Mouse (Mus musculus): Measurements from ENCODE around the gene Nudcd3. TPM values are rescaled to one million over a fixed set of nuclear protein-coding genes. Genes with fewer than 3 reads are reported as not detected.

Gene Nudcd3
- polyA plus RNA-seq, 1 experiment from 2014 or later: 39.0 TPM

DNA sequence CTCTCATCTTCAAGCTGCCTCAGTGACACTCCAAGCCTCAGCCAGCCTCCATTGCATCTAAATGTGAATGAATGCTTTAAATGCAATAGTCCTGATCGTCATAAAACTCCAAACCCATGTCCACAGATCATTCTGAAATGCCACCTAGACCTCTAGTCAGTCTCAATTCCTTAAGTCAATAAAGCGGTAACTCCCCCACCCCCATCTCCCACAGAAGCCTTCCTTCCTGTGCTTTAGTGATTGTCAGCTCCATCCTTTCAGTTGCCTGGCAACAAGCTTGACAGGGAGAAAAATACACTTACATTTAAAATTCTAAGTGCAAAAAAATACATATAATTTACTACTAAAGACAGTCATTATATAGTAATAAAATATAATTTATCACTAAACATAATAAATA, 17.0 kb downstream of the Nudcd3 start:
- Histone ChIP-seq H3K9ac (ENCODE audit: low read length) (no peak overlapping the region), H3K9me3 (replicated peaks; ENCODE audit: control insufficient read depth, low read length) (no peaks in the 10 kb centered on the region), H3K4me3 (replicated peaks; ENCODE audit: low read length) (no peak overlapping the region), H3K4me2 (ENCODE audit: low read depth, low read length) (no peak overlapping the region), H3K36me3 (ENCODE audit: control insufficient read depth, insufficient read depth, low read length) (no peaks in the 10 kb centered on the region), H3K27me3 (ENCODE audit: control insufficient read depth, insufficient read depth, low read length) (no peaks in the 10 kb centered on the region), H3K4me1 (ENCODE audit: control insufficient read depth, insufficient read depth, low read length) (peaks cover 18% of the 10 kb centered on the region), H3K27ac (ENCODE audit: low read length) (no peak overlapping the region)
- no peak for ATAC-seq (ENCODE audit: insufficient read depth, low FRiP score)
- 81% methylated on average over 2 of the region's 2 CpGs for WGBS

DNA sequence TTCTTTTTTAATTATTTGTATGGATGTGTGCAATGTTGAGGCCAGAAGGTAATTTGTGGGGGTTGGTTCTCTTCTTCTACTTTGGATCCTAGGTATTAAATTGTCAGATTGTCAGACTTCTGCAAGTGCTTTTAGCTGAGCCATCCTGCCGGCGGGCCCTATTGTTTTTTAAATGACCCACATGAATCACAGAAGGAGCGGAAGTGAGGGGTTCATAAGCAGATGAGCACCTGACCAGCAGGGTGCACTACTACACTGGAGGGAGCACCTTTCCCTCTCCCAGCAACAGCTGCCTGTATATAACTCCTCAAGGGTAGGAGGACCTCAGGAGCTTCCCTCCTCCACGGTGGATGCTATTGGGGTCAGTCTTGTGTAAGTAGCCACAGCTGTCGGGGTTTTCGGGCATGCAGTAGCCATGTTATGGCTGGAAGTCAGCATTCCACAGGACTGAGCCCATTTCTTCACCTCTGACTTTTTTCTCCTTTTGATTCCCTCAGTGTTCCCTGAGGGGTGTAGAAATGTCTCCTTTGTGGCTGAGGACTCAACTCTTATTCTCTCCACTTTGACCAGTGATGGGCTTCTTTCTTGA, 19.3 kb downstream of the Nudcd3 start:
- H3K27me3 ChIP-seq (ENCODE audit: control insufficient read depth, insufficient read depth, low read length): no peaks in the 10 kb centered on the region
- no peak for ATAC-seq (ENCODE audit: insufficient read depth, low FRiP score)
- no peaks in the 10 kb centered on the region for H3K36me3 ChIP-seq (ENCODE audit: control insufficient read depth, insufficient read depth, low read length)
- no peaks in the 10 kb centered on the region for H3K9me3 ChIP-seq (replicated peaks; ENCODE audit: control insufficient read depth, low read length)
- 55% methylated on average over 6 of the region's 6 CpGs for WGBS
- no peak overlapping the region for H3K9ac ChIP-seq (ENCODE audit: low read length)
- H3K27ac ChIP-seq (ENCODE audit: low read length): no peak overlapping the region
- H3K4me2 ChIP-seq (ENCODE audit: low read depth, low read length): no peak overlapping the region
- H3K4me1 ChIP-seq (ENCODE audit: control insufficient read depth, insufficient read depth, low read length): peaks cover 18% of the 10 kb centered on the region
- H3K4me3 ChIP-seq (replicated peaks; ENCODE audit: low read length): no peak overlapping the region

DNA sequence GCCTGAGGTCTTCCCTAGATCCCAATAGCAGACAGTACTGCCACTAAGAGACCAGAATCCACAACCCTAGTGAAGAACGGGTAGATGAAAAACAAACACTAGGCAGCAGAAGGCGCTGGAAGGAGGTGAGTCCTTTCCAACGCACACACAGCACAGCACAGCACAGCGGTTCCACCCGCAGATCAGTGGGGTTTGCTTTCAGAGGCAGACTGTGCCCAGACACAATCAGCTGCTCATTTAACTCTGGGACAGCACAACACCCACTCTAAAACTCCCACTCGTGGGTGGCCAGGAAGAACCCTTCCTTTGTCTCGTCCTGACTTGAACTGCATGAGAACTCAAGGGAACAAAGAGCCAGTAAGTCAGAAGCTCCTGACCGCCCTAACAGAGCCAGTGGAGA, 21.0 kb downstream of the Nudcd3 start:
- Histone ChIP-seq H3K36me3 (ENCODE audit: control insufficient read depth, insufficient read depth, low read length) (no peaks in the 10 kb centered on the region), H3K4me1 (ENCODE audit: control insufficient read depth, insufficient read depth, low read length) (peaks cover 20% of the 10 kb centered on the region), H3K27me3 (ENCODE audit: control insufficient read depth, insufficient read depth, low read length) (no peaks in the 10 kb centered on the region), H3K4me3 (replicated peaks; ENCODE audit: low read length) (no peak overlapping the region), H3K9me3 (replicated peaks; ENCODE audit: control insufficient read depth, low read length) (no peaks in the 10 kb centered on the region), H3K9ac (ENCODE audit: low read length) (peak overlapping the region; percentile 29; the same call in 1 of the 2 replicates), H3K27ac (ENCODE audit: low read length) (no peak overlapping the region; the same call in 1 of the 2 replicates), H3K4me2 (ENCODE audit: low read depth, low read length) (no peak overlapping the region)
- WGBS: 20% methylated on average over 8 of the region's 8 CpGs
- no peak for ATAC-seq (ENCODE audit: insufficient read depth, low FRiP score)

DNA sequence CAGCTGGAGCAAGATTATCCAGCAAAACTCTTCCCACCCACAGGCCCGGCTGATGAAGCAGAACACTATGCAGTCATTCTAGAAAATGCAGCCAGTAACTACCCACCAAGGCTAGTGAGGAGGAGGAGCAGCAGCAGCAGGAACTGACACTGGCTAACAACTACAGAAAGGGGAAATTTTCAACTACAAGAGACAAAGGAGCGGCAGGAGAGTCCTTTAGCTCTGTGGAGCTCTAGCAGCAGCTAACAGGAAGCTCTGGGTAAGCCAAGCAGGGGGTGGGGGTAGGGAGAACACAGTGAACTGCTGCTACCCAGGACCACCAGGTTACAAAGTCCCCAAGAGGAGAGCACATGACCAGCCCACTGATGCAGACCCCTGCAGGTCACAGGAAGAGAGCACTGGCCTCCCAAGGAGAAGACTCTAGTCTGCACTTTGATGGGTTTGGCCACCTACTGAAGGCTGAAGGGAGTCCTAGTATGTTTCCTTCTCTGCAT, 21.5 kb downstream of the Nudcd3 start:
- no peak overlapping the region for H3K4me3 ChIP-seq (replicated peaks; ENCODE audit: low read length)
- no peak overlapping the region; the same call in 1 of the 2 replicates for H3K27ac ChIP-seq (ENCODE audit: low read length)
- peaks cover 16% of the 10 kb centered on the region for H3K4me1 ChIP-seq (ENCODE audit: control insufficient read depth, insufficient read depth, low read length)
- no peaks in the 10 kb centered on the region for H3K36me3 ChIP-seq (ENCODE audit: control insufficient read depth, insufficient read depth, low read length)
- H3K4me2 ChIP-seq (ENCODE audit: low read depth, low read length): no peak overlapping the region
- no peaks in the 10 kb centered on the region for H3K27me3 ChIP-seq (ENCODE audit: control insufficient read depth, insufficient read depth, low read length)
- WGBS: 32% methylated on average over 2 of the region's 2 CpGs
- H3K9me3 ChIP-seq (replicated peaks; ENCODE audit: control insufficient read depth, low read length): no peaks in the 10 kb centered on the region
- no peak overlapping the region for H3K9ac ChIP-seq (ENCODE audit: low read length)
- ATAC-seq (ENCODE audit: insufficient read depth, low FRiP score): no peak

DNA sequence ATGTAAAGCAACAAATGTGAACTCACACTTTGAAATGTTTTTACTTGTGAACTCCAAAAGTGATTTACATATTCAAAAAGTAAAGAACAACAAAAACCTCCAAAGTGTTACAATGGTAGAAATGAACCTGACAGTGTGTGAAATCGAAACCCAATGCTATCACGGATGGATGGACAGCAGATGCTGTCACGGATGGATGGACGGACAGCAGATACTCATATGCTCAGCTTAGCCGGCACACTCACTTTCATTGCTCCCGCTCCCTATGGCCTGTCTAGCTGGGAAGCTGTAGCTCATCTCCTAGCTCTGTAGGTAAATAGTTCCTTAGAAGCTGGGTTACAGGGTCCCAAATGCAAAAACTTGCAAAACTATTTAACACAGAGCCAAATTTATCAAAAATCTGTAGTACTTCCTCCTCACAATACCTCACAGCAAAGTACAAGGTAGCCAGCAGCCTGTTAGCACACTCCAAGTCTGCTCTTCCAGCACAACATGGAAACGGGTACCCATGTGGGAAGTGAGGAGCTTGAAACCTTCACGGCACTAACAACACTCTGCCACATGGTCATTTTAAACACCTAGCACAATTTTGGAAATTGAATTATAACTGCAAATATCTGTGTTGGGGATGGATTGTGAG, 22.3 kb downstream of the Nudcd3 start:
- no peak overlapping the region for H3K27ac ChIP-seq (ENCODE audit: low read length)

DNA sequence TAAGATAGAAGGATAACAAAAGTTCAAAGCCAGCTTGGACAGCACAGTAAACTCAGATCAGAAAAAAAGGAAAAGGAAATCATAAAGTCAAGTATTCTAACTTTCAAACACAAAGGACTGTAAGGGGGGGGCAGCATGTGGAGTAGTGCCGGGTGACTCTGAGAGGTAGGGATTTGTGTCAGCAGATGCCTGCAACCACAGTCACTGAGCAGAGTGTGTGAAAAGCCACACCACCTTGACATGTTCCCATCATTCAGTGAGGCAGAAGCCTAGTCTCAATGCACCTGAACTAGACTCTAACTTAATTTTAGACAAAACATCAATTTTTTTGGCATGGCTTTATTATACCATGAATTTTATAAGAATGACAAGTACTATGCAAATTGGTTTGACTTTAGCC, 24.7 kb downstream of the Nudcd3 start:
- no peak overlapping the region for H3K4me3 ChIP-seq (replicated peaks; ENCODE audit: low read length)
- H3K9me3 ChIP-seq (replicated peaks; ENCODE audit: control insufficient read depth, low read length): no peaks in the 10 kb centered on the region
- 33% methylated on average over 1 of the region's 1 CpGs for WGBS
- no peaks in the 10 kb centered on the region for H3K36me3 ChIP-seq (ENCODE audit: control insufficient read depth, insufficient read depth, low read length)
- ATAC-seq (ENCODE audit: insufficient read depth, low FRiP score): no peak
- H3K9ac ChIP-seq (ENCODE audit: low read length): no peak overlapping the region
- H3K4me2 ChIP-seq (ENCODE audit: low read depth, low read length): no peak overlapping the region
- H3K4me1 ChIP-seq (ENCODE audit: control insufficient read depth, insufficient read depth, low read length): peaks cover 16% of the 10 kb centered on the region
- H3K27ac ChIP-seq (ENCODE audit: low read length): no peak overlapping the region
- H3K27me3 ChIP-seq (ENCODE audit: control insufficient read depth, insufficient read depth, low read length): no peaks in the 10 kb centered on the region

More for the DNA sequence above, 22.3 kb downstream of the Nudcd3 start:
- ATAC-seq (ENCODE audit: insufficient read depth, low FRiP score): no peak
- H3K9ac ChIP-seq (ENCODE audit: low read length): no peak overlapping the region
- H3K36me3 ChIP-seq (ENCODE audit: control insufficient read depth, insufficient read depth, low read length): no peaks in the 10 kb centered on the region
- no peaks in the 10 kb centered on the region for H3K9me3 ChIP-seq (replicated peaks; ENCODE audit: control insufficient read depth, low read length)
- no peak overlapping the region for H3K4me2 ChIP-seq (ENCODE audit: low read depth, low read length)
- H3K27me3 ChIP-seq (ENCODE audit: control insufficient read depth, insufficient read depth, low read length): no peaks in the 10 kb centered on the region
- 84% methylated on average over 8 of the region's 8 CpGs for WGBS
- H3K4me3 ChIP-seq (replicated peaks; ENCODE audit: low read length): no peak overlapping the region
- peaks cover 16% of the 10 kb centered on the region for H3K4me1 ChIP-seq (ENCODE audit: control insufficient read depth, insufficient read depth, low read length)

DNA sequence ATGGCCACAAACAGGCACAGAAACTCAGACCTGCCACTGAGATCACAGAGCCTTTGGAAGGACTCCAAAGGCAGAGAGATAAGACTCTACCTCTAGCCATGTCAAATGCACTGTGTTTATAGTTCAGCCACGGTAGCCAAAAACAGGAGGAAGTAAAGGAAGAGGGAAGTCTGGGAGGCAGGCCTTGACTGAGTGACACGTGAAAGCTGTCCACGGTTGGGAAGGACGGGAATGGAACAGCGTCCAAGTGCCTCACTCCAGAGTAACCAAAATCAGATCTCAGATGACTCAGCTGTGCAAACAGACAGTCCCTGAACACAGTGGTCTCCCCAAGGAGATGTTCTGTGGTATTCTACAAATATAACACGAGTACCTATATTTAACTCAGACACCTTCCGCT, 25.5 kb downstream of the Nudcd3 start:
- H3K27ac ChIP-seq (ENCODE audit: low read length): no peak overlapping the region
- H3K4me2 ChIP-seq (ENCODE audit: low read depth, low read length): no peak overlapping the region
- no peaks in the 10 kb centered on the region for H3K27me3 ChIP-seq (ENCODE audit: control insufficient read depth, insufficient read depth, low read length)
- no peak overlapping the region for H3K4me3 ChIP-seq (replicated peaks; ENCODE audit: low read length)
- H3K36me3 ChIP-seq (ENCODE audit: control insufficient read depth, insufficient read depth, low read length): no peaks in the 10 kb centered on the region
- peaks cover 13% of the 10 kb centered on the region for H3K4me1 ChIP-seq (ENCODE audit: control insufficient read depth, insufficient read depth, low read length)
- 36% methylated on average over 7 of the region's 7 CpGs for WGBS
- no peaks in the 10 kb centered on the region for H3K9me3 ChIP-seq (replicated peaks; ENCODE audit: control insufficient read depth, low read length)
- ATAC-seq (ENCODE audit: insufficient read depth, low FRiP score): no peak
- H3K9ac ChIP-seq (ENCODE audit: low read length): no peak overlapping the region

DNA sequence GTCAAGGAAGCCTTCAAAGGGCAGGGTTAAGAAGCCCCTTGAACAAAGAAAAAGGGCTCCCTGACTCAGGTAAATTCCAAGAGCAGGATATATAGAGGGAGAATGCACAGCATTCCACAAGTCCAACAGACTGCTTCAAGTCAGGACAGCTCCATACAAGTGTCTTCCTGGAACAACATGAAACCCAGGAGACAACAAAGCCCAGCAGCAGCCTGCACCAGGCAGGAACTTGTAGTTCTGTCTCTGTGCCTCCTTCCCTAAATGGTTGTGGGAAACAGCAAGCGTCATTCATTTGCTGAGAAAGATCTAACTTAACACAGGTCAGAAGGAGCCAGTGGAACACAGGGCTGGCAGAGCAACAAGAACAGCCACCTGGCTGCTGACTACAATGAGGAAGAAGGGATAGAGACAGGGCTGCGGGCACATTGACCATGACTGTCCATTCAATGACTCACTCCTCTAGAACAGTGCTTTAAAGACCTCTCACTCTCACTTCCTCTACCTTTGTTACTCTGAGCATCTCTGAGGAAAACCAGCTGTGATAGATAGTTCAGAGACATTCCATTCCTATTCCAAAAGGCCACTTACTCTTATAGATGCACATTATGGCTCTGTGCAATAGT, 31.1 kb downstream of the Nudcd3 start:
- no peaks in the 10 kb centered on the region for H3K36me3 ChIP-seq (ENCODE audit: control insufficient read depth, insufficient read depth, low read length)
- H3K27me3 ChIP-seq (ENCODE audit: control insufficient read depth, insufficient read depth, low read length): no peaks in the 10 kb centered on the region
- no peaks in the 10 kb centered on the region for H3K9me3 ChIP-seq (replicated peaks; ENCODE audit: control insufficient read depth, low read length)
- no peaks in the 10 kb centered on the region for H3K4me1 ChIP-seq (ENCODE audit: control insufficient read depth, insufficient read depth, low read length)
- 79% methylated on average over 2 of the region's 2 CpGs for WGBS
- no peak overlapping the region for H3K4me3 ChIP-seq (replicated peaks; ENCODE audit: low read length)
- no peak for ATAC-seq (ENCODE audit: insufficient read depth, low FRiP score)
- no peak overlapping the region for H3K9ac ChIP-seq (ENCODE audit: low read length)
- H3K4me2 ChIP-seq (ENCODE audit: low read depth, low read length): no peak overlapping the region
- H3K27ac ChIP-seq (ENCODE audit: low read length): no peak overlapping the region

DNA sequence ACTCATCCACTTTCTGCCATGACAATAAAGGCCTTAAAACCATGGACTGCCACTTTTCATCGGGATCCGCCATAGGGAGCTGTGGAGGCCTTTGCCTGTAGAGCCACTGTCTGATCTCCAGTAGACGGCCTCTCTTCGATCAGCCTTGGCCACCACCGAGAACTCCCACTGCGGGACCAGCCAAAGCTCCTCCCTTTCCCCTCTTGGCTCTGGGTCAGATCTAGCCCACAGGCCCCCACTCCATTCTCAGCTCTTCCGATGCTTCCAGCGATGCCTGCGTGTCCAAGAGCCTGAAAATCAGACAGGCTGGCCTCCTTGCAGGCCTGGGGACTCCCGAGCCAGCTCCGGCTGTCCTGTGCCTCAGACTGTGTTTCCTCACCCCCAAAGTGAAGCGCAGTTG, 33.9 kb downstream of the Nudcd3 start:
- H3K4me2 ChIP-seq (ENCODE audit: low read depth, low read length): no peak overlapping the region
- no peak overlapping the region for H3K9ac ChIP-seq (ENCODE audit: low read length)
- no peak overlapping the region for H3K27ac ChIP-seq (ENCODE audit: low read length)
- no peaks in the 10 kb centered on the region for H3K36me3 ChIP-seq (ENCODE audit: control insufficient read depth, insufficient read depth, low read length)
- 93% methylated on average over 12 of the region's 12 CpGs for WGBS
- no peak overlapping the region for H3K4me3 ChIP-seq (replicated peaks; ENCODE audit: low read length)
- no peaks in the 10 kb centered on the region for H3K27me3 ChIP-seq (ENCODE audit: control insufficient read depth, insufficient read depth, low read length)
- ATAC-seq (ENCODE audit: insufficient read depth, low FRiP score): no peak
- no peaks in the 10 kb centered on the region for H3K9me3 ChIP-seq (replicated peaks; ENCODE audit: control insufficient read depth, low read length)
- H3K4me1 ChIP-seq (ENCODE audit: control insufficient read depth, insufficient read depth, low read length): no peaks in the 10 kb centered on the region
